Mouse (Mus musculus): ENCODE measurements at regions not wholly inside any gene's neighbourhood (a gene's known extent, or its start where the extent isn't known, plus 50 kb on each side); places are given as distances from the start of the nearest gene placed in this dataset.

- no peak overlapping the region for H3K27ac ChIP-seq (ENCODE audit: low read length)
- WGBS: 85% methylated on average over 1 of the region's 1 CpGs
Observed at GRCm38 (mm10) chr10:108016552-108016951, 104.6 kb upstream of the Otogl start.

GRCm38 (mm10) chr10:107994836-107995585 is 83.1 kb upstream of the Otogl start:
- Histone ChIP-seq H3K4me3 (replicated peaks; ENCODE audit: low read length) (no peak overlapping the region), H3K4me1 (ENCODE audit: control insufficient read depth, insufficient read depth, low read length) (no peaks in the 10 kb centered on the region; the same call in 1 of the 2 replicates)

More at GRCm38 (mm10) chr10:108016552-108016951, 104.6 kb upstream of the Otogl start:
- ATAC-seq (ENCODE audit: insufficient read depth, low FRiP score): no peak
- Histone ChIP-seq H3K9ac (ENCODE audit: low read length) (no peak overlapping the region), H3K9me3 (replicated peaks; ENCODE audit: control insufficient read depth, low read length) (no peaks in the 10 kb centered on the region), H3K4me3 (replicated peaks; ENCODE audit: low read length) (no peak overlapping the region), H3K36me3 (ENCODE audit: control insufficient read depth, insufficient read depth, low read length) (no peaks in the 10 kb centered on the region), H3K4me2 (ENCODE audit: low read depth, low read length) (no peak overlapping the region), H3K27me3 (ENCODE audit: control insufficient read depth, insufficient read depth, low read length) (no peaks in the 10 kb centered on the region), H3K4me1 (ENCODE audit: control insufficient read depth, insufficient read depth, low read length) (no peaks in the 10 kb centered on the region)

GRCm38 (mm10) chr10:107992621-107993020 is 80.7 kb upstream of the Otogl start:
- H3K27ac ChIP-seq (ENCODE audit: low read length): no peak overlapping the region
- WGBS: 57% methylated on average over 3 of the region's 3 CpGs
- H3K9me3 ChIP-seq (replicated peaks; ENCODE audit: control insufficient read depth, low read length): no peaks in the 10 kb centered on the region
- H3K9ac ChIP-seq (ENCODE audit: low read length): no peak overlapping the region
- no peak overlapping the region for H3K4me2 ChIP-seq (ENCODE audit: low read depth, low read length)
- H3K4me1 ChIP-seq (ENCODE audit: control insufficient read depth, insufficient read depth, low read length): no peaks in the 10 kb centered on the region; the same call in 1 of the 2 replicates
- no peaks in the 10 kb centered on the region for H3K36me3 ChIP-seq (ENCODE audit: control insufficient read depth, insufficient read depth, low read length)
- no peak for ATAC-seq (ENCODE audit: insufficient read depth, low FRiP score)
- H3K27me3 ChIP-seq (ENCODE audit: control insufficient read depth, insufficient read depth, low read length): no peaks in the 10 kb centered on the region
- no peak overlapping the region for H3K4me3 ChIP-seq (replicated peaks; ENCODE audit: low read length)

More at GRCm38 (mm10) chr10:107994836-107995585, 83.1 kb upstream of the Otogl start:
- H3K27me3 ChIP-seq (ENCODE audit: control insufficient read depth, insufficient read depth, low read length): no peaks in the 10 kb centered on the region
- no peaks in the 10 kb centered on the region for H3K36me3 ChIP-seq (ENCODE audit: control insufficient read depth, insufficient read depth, low read length)
- ATAC-seq (ENCODE audit: insufficient read depth, low FRiP score): peak; percentile 47; the same call in 1 of the 2 replicates
- H3K4me2 ChIP-seq (ENCODE audit: low read depth, low read length): no peak overlapping the region
- no peaks in the 10 kb centered on the region for H3K9me3 ChIP-seq (replicated peaks; ENCODE audit: control insufficient read depth, low read length)
- no peak overlapping the region for H3K27ac ChIP-seq (ENCODE audit: low read length)
- WGBS: 66% methylated on average over 2 of the region's 2 CpGs
- H3K9ac ChIP-seq (ENCODE audit: low read length): no peak overlapping the region

- ATAC-seq (ENCODE audit: insufficient read depth, low FRiP score): no peak
- H3K4me3 ChIP-seq (replicated peaks; ENCODE audit: low read length): no peak overlapping the region
- no peaks in the 10 kb centered on the region for H3K9me3 ChIP-seq (replicated peaks; ENCODE audit: control insufficient read depth, low read length)
- H3K36me3 ChIP-seq (ENCODE audit: control insufficient read depth, insufficient read depth, low read length): no peaks in the 10 kb centered on the region
- no peaks in the 10 kb centered on the region for H3K27me3 ChIP-seq (ENCODE audit: control insufficient read depth, insufficient read depth, low read length)
- H3K4me2 ChIP-seq (ENCODE audit: low read depth, low read length): no peak overlapping the region
- H3K27ac ChIP-seq (ENCODE audit: low read length): no peak overlapping the region
- H3K4me1 ChIP-seq (ENCODE audit: control insufficient read depth, insufficient read depth, low read length): no peaks in the 10 kb centered on the region; the same call in 1 of the 2 replicates
- H3K9ac ChIP-seq (ENCODE audit: low read length): no peak overlapping the region
- 60% methylated on average over 3 of the region's 3 CpGs for WGBS
Observed at GRCm38 (mm10) chr10:107990557-107990956, 78.6 kb upstream of the Otogl start.

GRCm38 (mm10) chr10:107989913-107990312 is 78.0 kb upstream of the Otogl start:
- H3K4me3 ChIP-seq (replicated peaks; ENCODE audit: low read length): no peak overlapping the region
- H3K4me2 ChIP-seq (ENCODE audit: low read depth, low read length): no peak overlapping the region
- no peak overlapping the region for H3K27ac ChIP-seq (ENCODE audit: low read length)
- H3K4me1 ChIP-seq (ENCODE audit: control insufficient read depth, insufficient read depth, low read length): no peaks in the 10 kb centered on the region; the same call in 1 of the 2 replicates
- H3K27me3 ChIP-seq (ENCODE audit: control insufficient read depth, insufficient read depth, low read length): no peaks in the 10 kb centered on the region
- no peak overlapping the region for H3K9ac ChIP-seq (ENCODE audit: low read length)
- 81% methylated on average over 2 of the region's 2 CpGs for WGBS
- ATAC-seq (ENCODE audit: insufficient read depth, low FRiP score): no peak
- H3K36me3 ChIP-seq (ENCODE audit: control insufficient read depth, insufficient read depth, low read length): no peaks in the 10 kb centered on the region
- no peaks in the 10 kb centered on the region for H3K9me3 ChIP-seq (replicated peaks; ENCODE audit: control insufficient read depth, low read length)

GRCm38 (mm10) chr10:107982632-107983031 is 70.7 kb upstream of the Otogl start:
- no peaks in the 10 kb centered on the region for H3K9me3 ChIP-seq (replicated peaks; ENCODE audit: control insufficient read depth, low read length)
- H3K4me2 ChIP-seq (ENCODE audit: low read depth, low read length): no peak overlapping the region
- no peaks in the 10 kb centered on the region for H3K36me3 ChIP-seq (ENCODE audit: control insufficient read depth, insufficient read depth, low read length)
- H3K4me3 ChIP-seq (replicated peaks; ENCODE audit: low read length): no peak overlapping the region
- H3K4me1 ChIP-seq (ENCODE audit: control insufficient read depth, insufficient read depth, low read length): no peaks in the 10 kb centered on the region
- 86% methylated on average over 5 of the region's 5 CpGs for WGBS
- H3K27me3 ChIP-seq (ENCODE audit: control insufficient read depth, insufficient read depth, low read length): no peaks in the 10 kb centered on the region
- no peak overlapping the region for H3K27ac ChIP-seq (ENCODE audit: low read length)
- ATAC-seq (ENCODE audit: insufficient read depth, low FRiP score): no peak
- no peak overlapping the region for H3K9ac ChIP-seq (ENCODE audit: low read length)

GRCm38 (mm10) chr10:107982082-107982481 is 70.1 kb upstream of the Otogl start:
- Histone ChIP-seq H3K9me3 (replicated peaks; ENCODE audit: control insufficient read depth, low read length) (no peaks in the 10 kb centered on the region), H3K4me2 (ENCODE audit: low read depth, low read length) (no peak overlapping the region), H3K9ac (ENCODE audit: low read length) (no peak overlapping the region), H3K4me1 (ENCODE audit: control insufficient read depth, insufficient read depth, low read length) (no peaks in the 10 kb centered on the region), H3K36me3 (ENCODE audit: control insufficient read depth, insufficient read depth, low read length) (no peaks in the 10 kb centered on the region), H3K27me3 (ENCODE audit: control insufficient read depth, insufficient read depth, low read length) (no peaks in the 10 kb centered on the region), H3K4me3 (replicated peaks; ENCODE audit: low read length) (no peak overlapping the region), H3K27ac (ENCODE audit: low read length) (no peak overlapping the region)
- WGBS: 94% methylated on average over 1 of the region's 1 CpGs
- ATAC-seq (ENCODE audit: insufficient read depth, low FRiP score): no peak

GRCm38 (mm10) chr10:107976392-107976965 is 64.5 kb upstream of the Otogl start:
- WGBS: 96% methylated on average over 3 of the region's 3 CpGs
- Histone ChIP-seq H3K36me3 (ENCODE audit: control insufficient read depth, insufficient read depth, low read length) (no peaks in the 10 kb centered on the region), H3K4me3 (replicated peaks; ENCODE audit: low read length) (no peak overlapping the region), H3K9me3 (replicated peaks; ENCODE audit: control insufficient read depth, low read length) (no peaks in the 10 kb centered on the region), H3K27ac (ENCODE audit: low read length) (no peak overlapping the region), H3K4me1 (ENCODE audit: control insufficient read depth, insufficient read depth, low read length) (no peaks in the 10 kb centered on the region), H3K4me2 (ENCODE audit: low read depth, low read length) (no peak overlapping the region), H3K27me3 (ENCODE audit: control insufficient read depth, insufficient read depth, low read length) (no peaks in the 10 kb centered on the region), H3K9ac (ENCODE audit: low read length) (no peak overlapping the region)
- no peak for ATAC-seq (ENCODE audit: insufficient read depth, low FRiP score)

- Histone ChIP-seq H3K9me3 (replicated peaks; ENCODE audit: control insufficient read depth, low read length) (no peaks in the 10 kb centered on the region), H3K36me3 (ENCODE audit: control insufficient read depth, insufficient read depth, low read length) (no peaks in the 10 kb centered on the region), H3K4me3 (replicated peaks; ENCODE audit: low read length) (no peak overlapping the region), H3K27me3 (ENCODE audit: control insufficient read depth, insufficient read depth, low read length) (no peaks in the 10 kb centered on the region), H3K27ac (ENCODE audit: low read length) (peak overlapping the region; percentile 44; the same call in 1 of the 2 replicates), H3K4me1 (ENCODE audit: control insufficient read depth, insufficient read depth, low read length) (no peaks in the 10 kb centered on the region), H3K9ac (ENCODE audit: low read length) (no peak overlapping the region), H3K4me2 (ENCODE audit: low read depth, low read length) (no peak overlapping the region)
- ATAC-seq (ENCODE audit: insufficient read depth, low FRiP score): no peak
Observed at GRCm38 (mm10) chr10:107971748-107972147, 59.8 kb upstream of the Otogl start.

Measured in stomach, embryonic 16.5 days (tissue).